Comparison of ENCODE assay signal across 21 mouse cellular contexts in genomic region chr6:97658921-97659320, GRCm38 (mm10).
"Had no signal": no experiment of that assay in that cellular context is flagged by ENCODE, and none has a peak within 500 bp of the region (broad histone marks: within the 10 kb centered on the region; RNA-seq: fewer than 3 reads in every experiment).

No protein-coding gene starts in this region.

- H3K9me3 ChIP-seq: neural tube, embryonic 13.5 days; stomach, embryonic 15.5 days had no signal

- DNase-seq: lung, adult 18-20 months; lung, embryonic 14.5 days; lung, postnatal 10 days; lung, postnatal 4 days; midbrain, embryonic 14.5 days; retina, postnatal 1 day; right cerebral cortex, adult 18-20 months; right cerebral cortex, postnatal 25 days; right cerebral cortex, postnatal 4 days; spleen, adult 18-20 months; thymus, adult 2 months; thymus, postnatal 25 days; thymus, postnatal 4 days had no signal

- ATAC-seq: midbrain, embryonic 16.5 days had no signal

- H3K4me1 ChIP-seq: midbrain, embryonic 10.5 days; midbrain, embryonic 12.5 days; neural tube, embryonic 13.5 days; neural tube, embryonic 15.5 days; stomach, embryonic 15.5 days had no signal

- H3K27ac ChIP-seq: midbrain, embryonic 10.5 days; midbrain, embryonic 12.5 days; neural tube, embryonic 13.5 days; neural tube, embryonic 15.5 days; stomach, embryonic 15.5 days; stomach, postnatal 0 days had no signal

- H3K27me3 ChIP-seq: midbrain, embryonic 12.5 days; neural tube, embryonic 13.5 days; neural tube, embryonic 15.5 days; stomach, embryonic 15.5 days had no signal

- H3K4me3 ChIP-seq: midbrain, embryonic 10.5 days; midbrain, embryonic 12.5 days; myocyte; neural tube, embryonic 13.5 days; neural tube, embryonic 15.5 days; stomach, embryonic 15.5 days had no signal

- H3K9ac ChIP-seq: lung, embryonic 14.5 days; midbrain, embryonic 12.5 days; neural tube, embryonic 13.5 days; neural tube, embryonic 15.5 days; stomach, embryonic 15.5 days had no signal

- H3K36me3 ChIP-seq: midbrain, embryonic 10.5 days; midbrain, embryonic 12.5 days; neural tube, embryonic 13.5 days; neural tube, embryonic 15.5 days; stomach, embryonic 15.5 days had no signal
